Mouse (Mus musculus) cerebellum, adult 8-10 months (tissue): ENCODE data around the gene Plekhm2.

Experiments
- DNase-seq: peaks from one replicate; pipeline ENCODE4 v3.0.0; 2022

The Plekhm2 gene

GRCm38 (mm10) chr4:141664799-141665198 is at the start of gene Plekhm2:
TSS of gene Plekhm2 (minus strand) at chr4:141664899.
- no peak for DNase-seq

- DNase-seq = no peak
These were observed 49.0 kb upstream of the Plekhm2 start for GRCm38 (mm10) chr4:141713598-141714142.

- DNase-seq = no peak
These were observed 46.6 kb upstream of the Plekhm2 start for GRCm38 (mm10) chr4:141711250-141711649.

GRCm38 (mm10) chr4:141708971-141709370 is 44.3 kb upstream of the Plekhm2 start:
- no peak for DNase-seq

- no peak for DNase-seq
These were observed 43.3 kb upstream of the Plekhm2 start for GRCm38 (mm10) chr4:141708005-141708404.

GRCm38 (mm10) chr4:141705331-141705730 is 40.6 kb upstream of the Plekhm2 start:
- no peak for DNase-seq

- DNase-seq = no peak
These were observed 39.9 kb upstream of the Plekhm2 start for GRCm38 (mm10) chr4:141704625-141705024.

GRCm38 (mm10) chr4:141694719-141695118 is 30.0 kb upstream of the Plekhm2 start:
- no peak for DNase-seq

- no peak for DNase-seq
These were observed 23.8 kb upstream of the Plekhm2 start for GRCm38 (mm10) chr4:141688505-141688904.

- DNase-seq = no peak
These were observed 21.8 kb upstream of the Plekhm2 start for GRCm38 (mm10) chr4:141686525-141686924.

- DNase-seq = no peak
These were observed 21.4 kb upstream of the Plekhm2 start for GRCm38 (mm10) chr4:141686093-141686492.

GRCm38 (mm10) chr4:141685499-141685898 is 20.8 kb upstream of the Plekhm2 start, which contains the start of gene Rsc1a1:
TSS of gene Rsc1a1 (minus strand) at chr4:141685599.
- no peak for DNase-seq

- DNase-seq = no peak
These were observed 18.1 kb upstream of the Plekhm2 start for GRCm38 (mm10) chr4:141682706-141683230.

GRCm38 (mm10) chr4:141681767-141682166 is 17.1 kb upstream of the Plekhm2 start:
- DNase-seq = no peak

- no peak for DNase-seq
These were observed 16.2 kb upstream of the Plekhm2 start for GRCm38 (mm10) chr4:141680892-141681291.

- DNase-seq = no peak
These were observed 14.3 kb upstream of the Plekhm2 start for GRCm38 (mm10) chr4:141679016-141679415.

- no peak for DNase-seq
These were observed 11.8 kb upstream of the Plekhm2 start for GRCm38 (mm10) chr4:141676462-141676979.

GRCm38 (mm10) chr4:141672325-141672724 is 7.6 kb upstream of the Plekhm2 start:
- DNase-seq = no peak

GRCm38 (mm10) chr4:141671389-141671788 is 6.7 kb upstream of the Plekhm2 start:
- no peak for DNase-seq

GRCm38 (mm10) chr4:141669898-141670712 is 5.4 kb upstream of the Plekhm2 start:
- no peak for DNase-seq

GRCm38 (mm10) chr4:141664011-141664745 is 521 bp downstream of the Plekhm2 start:
- DNase-seq = peak; percentile 65

- peak; percentile 31 for DNase-seq
These were observed 1.4 kb downstream of the Plekhm2 start for GRCm38 (mm10) chr4:141663122-141663931.
